Mouse (Mus musculus): ENCODE results near the gene Olfr165. TPM values are rescaled to one million over a fixed set of nuclear protein-coding genes. Genes with fewer than 3 reads are reported as not detected.
"Not testable (repeated sequence)": the region's sequence is repeated elsewhere in the genome, so short reads cannot be mapped to it uniquely, and the experiment has no call there.

Gene Olfr165
- polyA plus RNA-seq (2015; fragmentation: Nextera tagmentation; extraction: Ambion mirVana): not detected in 2 replicates

DNA sequence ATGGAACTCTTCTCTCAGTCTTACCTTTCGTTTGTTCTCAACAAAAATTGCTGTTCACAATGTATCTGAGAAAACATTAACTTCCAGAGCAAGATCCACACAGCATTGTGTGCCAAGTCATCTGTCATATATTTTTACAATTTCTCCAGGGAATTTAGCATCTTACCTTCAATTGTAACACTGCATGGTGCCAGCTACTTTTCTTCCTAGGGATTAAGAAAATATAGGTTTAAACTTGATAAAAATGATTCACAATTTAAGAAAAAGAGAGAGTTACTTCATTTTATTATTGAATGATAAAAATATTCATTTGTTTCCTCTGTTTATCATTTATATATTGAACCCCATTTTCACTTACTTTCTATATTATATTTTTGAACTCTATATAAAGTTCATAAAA lies at the start of gene Olfr165:
Olfr165 (minus strand) TSS at position 101 of the 400 bp plus-strand sequence.
- Histone ChIP-seq H3K27ac (ENCODE audit: low read length) (no peak within 1 kb of the TSS), H3K4me3 (ENCODE audit: low read depth, low read length) (no peak within 1 kb of the TSS), H3K27me3 (ENCODE audit: control insufficient read depth, insufficient read depth, low read depth, low read length) (no peaks in the 10 kb centered on the region), H3K9me3 (replicated peaks; ENCODE audit: control insufficient read depth, low read length, poor library complexity, severe bottlenecking) (no peaks in the 10 kb centered on the region), H3K36me3 (ENCODE audit: control insufficient read depth, insufficient read depth, low read length) (no peaks in the 10 kb centered on the region), H3K4me2 (ENCODE audit: low read length) (no peak within 1 kb of the TSS), H3K9ac (ENCODE audit: low read depth, low read length) (no peak within 1 kb of the TSS), H3K4me1 (ENCODE audit: control insufficient read depth, insufficient read depth, low read length) (no peaks in the 10 kb centered on the region)
- WGBS: 61% methylated on average over 1 of the region's 1 CpGs
- no peak for ATAC-seq

GRCm38 (mm10) chr16:19464365-19464764 lies 41.4 kb upstream of the Olfr165 start:
- WGBS: 100% methylated on average over 1 of the region's 1 CpGs
- ATAC-seq: no peak
- Histone ChIP-seq H3K9me3 (replicated peaks; ENCODE audit: control insufficient read depth, low read length, poor library complexity, severe bottlenecking) (no peaks in the 10 kb centered on the region), H3K9ac (ENCODE audit: low read depth, low read length) (no peak overlapping the region), H3K4me3 (ENCODE audit: low read depth, low read length) (no peak overlapping the region), H3K4me1 (ENCODE audit: control insufficient read depth, insufficient read depth, low read length) (no peaks in the 10 kb centered on the region), H3K27me3 (ENCODE audit: control insufficient read depth, insufficient read depth, low read depth, low read length) (no peaks in the 10 kb centered on the region), H3K36me3 (ENCODE audit: control insufficient read depth, insufficient read depth, low read length) (no peaks in the 10 kb centered on the region), H3K27ac (ENCODE audit: low read length) (no peak overlapping the region), H3K4me2 (ENCODE audit: low read length) (no peak overlapping the region)

- not testable (repeated sequence) for H3K4me1 ChIP-seq (ENCODE audit: control insufficient read depth, insufficient read depth, low read length); H3K27me3 ChIP-seq (ENCODE audit: control insufficient read depth, insufficient read depth, low read depth, low read length); H3K4me2 ChIP-seq (ENCODE audit: low read length); H3K27ac ChIP-seq (ENCODE audit: low read length); ATAC-seq; H3K4me3 ChIP-seq (ENCODE audit: low read depth, low read length); H3K9ac ChIP-seq (ENCODE audit: low read depth, low read length); H3K36me3 ChIP-seq (ENCODE audit: control insufficient read depth, insufficient read depth, low read length); H3K9me3 ChIP-seq (replicated peaks; ENCODE audit: control insufficient read depth, low read length, poor library complexity, severe bottlenecking)
- 78% methylated on average over 4 of the region's 4 CpGs for WGBS
Measured at GRCm38 (mm10) chr16:19458741-19459140, 35.8 kb upstream of the Olfr165 start.

GRCm38 (mm10) chr16:19387984-19388383 lies 35.0 kb downstream of the Olfr165 start:
- Histone ChIP-seq H3K9me3 (replicated peaks; ENCODE audit: control insufficient read depth, low read length, poor library complexity, severe bottlenecking) (0 out of 2 replicates have a peak, but pooled peaks cover 2% of the 10 kb centered on the region), H3K36me3 (ENCODE audit: control insufficient read depth, insufficient read depth, low read length) (no peaks in the 10 kb centered on the region), H3K4me3 (ENCODE audit: low read depth, low read length) (no peak overlapping the region), H3K9ac (ENCODE audit: low read depth, low read length) (no peak overlapping the region), H3K4me1 (ENCODE audit: control insufficient read depth, insufficient read depth, low read length) (no peaks in the 10 kb centered on the region), H3K27ac (ENCODE audit: low read length) (no peak overlapping the region), H3K27me3 (ENCODE audit: control insufficient read depth, insufficient read depth, low read depth, low read length) (no peaks in the 10 kb centered on the region), H3K4me2 (ENCODE audit: low read length) (no peak overlapping the region)
- 66% methylated on average over 3 of the region's 3 CpGs for WGBS
- no peak for ATAC-seq

Other genes starting within 250 kb of the Olfr165 start
- not detected in 2 replicates for gene Olfr164, start 109.1 kb downstream of the Olfr165 start, polyA plus RNA-seq (2015; fragmentation: Nextera tagmentation; extraction: Ambion mirVana)
- not detected in 2 replicates for gene Olfr166, start 60.6 kb upstream of the Olfr165 start, polyA plus RNA-seq (2015; fragmentation: Nextera tagmentation; extraction: Ambion mirVana)
- gene Olfr167, start 99.1 kb upstream of the Olfr165 start, polyA plus RNA-seq (2015; fragmentation: Nextera tagmentation; extraction: Ambion mirVana): not detected in 2 replicates
- gene Olfr168, start 112.4 kb upstream of the Olfr165 start, polyA plus RNA-seq (2015; fragmentation: Nextera tagmentation; extraction: Ambion mirVana): not detected in 2 replicates
- gene Olfr169, start 148.7 kb upstream of the Olfr165 start, polyA plus RNA-seq (2015; fragmentation: Nextera tagmentation; extraction: Ambion mirVana): not detected in 2 replicates
- gene Olfr170, start 188.7 kb upstream of the Olfr165 start, polyA plus RNA-seq (2015; fragmentation: Nextera tagmentation; extraction: Ambion mirVana): not detected in 2 replicates
- gene Olfr171, start 206.8 kb upstream of the Olfr165 start, polyA plus RNA-seq (2015; fragmentation: Nextera tagmentation; extraction: Ambion mirVana): not detected in 2 replicates

Data from midbrain, embryonic 16.5 days (tissue).